Mouse (Mus musculus): ENCODE measurements around the gene Ros1. TPM values are rescaled to one million over a fixed set of nuclear protein-coding genes. Genes with fewer than 3 reads are reported as not detected.
A peak's percentile ranks its signal among the peaks of the same experiment; 100 is the strongest.

Gene Ros1
- polyA plus RNA-seq, 1 experiment from 2014 or later: not detected

GRCm38 (mm10) chr10:52128874-52129412, 66.1 kb downstream of the Ros1 start:
- Histone ChIP-seq H3K36me3 (replicated peaks) (no peaks in the 10 kb centered on the region), H3K4me2 (no peak overlapping the region), H3K4me1 (no peaks in the 10 kb centered on the region), H3K9ac (no peak overlapping the region), H3K4me3 (replicated peaks) (no peak overlapping the region), H3K27ac (no peak overlapping the region), H3K27me3 (no peaks in the 10 kb centered on the region), H3K9me3 (no peaks in the 10 kb centered on the region)
- no peak for ATAC-seq (ENCODE audit: low FRiP score)
- 56% methylated on average over 5 of the region's 5 CpGs for WGBS

DNA sequence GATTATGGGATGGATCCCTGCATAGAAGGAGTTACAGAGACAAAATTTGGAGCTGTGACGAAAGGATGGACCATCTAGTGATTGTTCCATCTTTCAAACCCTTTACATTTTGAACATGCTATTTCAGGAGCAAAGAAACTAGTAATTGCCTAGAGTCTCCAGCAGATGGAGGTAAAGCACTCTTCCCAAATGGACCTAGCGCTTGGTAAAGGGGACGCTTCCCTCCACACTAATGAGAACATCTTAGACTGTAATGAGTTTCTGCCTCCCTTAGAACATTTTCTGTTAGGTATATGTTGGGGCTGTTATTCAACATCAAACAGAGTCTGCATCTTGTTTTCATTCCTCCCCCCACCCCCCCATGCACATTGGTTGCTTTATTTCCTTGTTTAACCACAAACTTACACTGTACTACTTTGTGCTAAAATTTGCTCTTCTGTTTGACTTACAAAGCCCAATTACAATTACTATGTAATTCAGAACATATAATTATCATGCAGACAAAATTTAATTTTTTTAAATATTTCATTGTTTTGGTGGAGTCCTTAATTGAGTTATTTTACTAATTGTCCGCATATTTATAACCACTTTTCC, 88.8 kb downstream of the Ros1 start:
- H3K4me3 ChIP-seq (replicated peaks): no peak overlapping the region
- no peak overlapping the region for H3K4me2 ChIP-seq
- H3K36me3 ChIP-seq (replicated peaks): no peaks in the 10 kb centered on the region
- peak; percentile 81; the same call in 1 of the 2 replicates for ATAC-seq (ENCODE audit: low FRiP score)
- H3K4me1 ChIP-seq: no peaks in the 10 kb centered on the region
- 43% methylated on average over 4 of the region's 4 CpGs for WGBS
- no peak overlapping the region for H3K27ac ChIP-seq
- no peaks in the 10 kb centered on the region for H3K9me3 ChIP-seq
- H3K27me3 ChIP-seq: no peaks in the 10 kb centered on the region
- H3K9ac ChIP-seq: no peak overlapping the region

- ATAC-seq (ENCODE audit: low FRiP score): no peak
- no peak overlapping the region for H3K27ac ChIP-seq
- H3K27me3 ChIP-seq: no peaks in the 10 kb centered on the region
- no peak overlapping the region for H3K4me3 ChIP-seq (replicated peaks)
- no peak overlapping the region for H3K4me2 ChIP-seq
- H3K9ac ChIP-seq: no peak overlapping the region
- 61% methylated on average over 1 of the region's 1 CpGs for WGBS
- H3K36me3 ChIP-seq (replicated peaks): no peaks in the 10 kb centered on the region
- no peaks in the 10 kb centered on the region for H3K9me3 ChIP-seq
- H3K4me1 ChIP-seq: no peaks in the 10 kb centered on the region
These were observed 93.8 kb downstream of the Ros1 start for GRCm38 (mm10) chr10:52101273-52101672.

GRCm38 (mm10) chr10:52092181-52092580, 102.9 kb downstream of the Ros1 start:
- Histone ChIP-seq H3K27me3 (no peaks in the 10 kb centered on the region), H3K27ac (no peak overlapping the region), H3K36me3 (replicated peaks) (no peaks in the 10 kb centered on the region), H3K4me1 (no peaks in the 10 kb centered on the region), H3K4me3 (replicated peaks) (no peak overlapping the region), H3K9ac (no peak overlapping the region), H3K4me2 (no peak overlapping the region), H3K9me3 (no peaks in the 10 kb centered on the region)
- no peak for ATAC-seq (ENCODE audit: low FRiP score)
- 91% methylated on average over 4 of the region's 4 CpGs for WGBS

DNA sequence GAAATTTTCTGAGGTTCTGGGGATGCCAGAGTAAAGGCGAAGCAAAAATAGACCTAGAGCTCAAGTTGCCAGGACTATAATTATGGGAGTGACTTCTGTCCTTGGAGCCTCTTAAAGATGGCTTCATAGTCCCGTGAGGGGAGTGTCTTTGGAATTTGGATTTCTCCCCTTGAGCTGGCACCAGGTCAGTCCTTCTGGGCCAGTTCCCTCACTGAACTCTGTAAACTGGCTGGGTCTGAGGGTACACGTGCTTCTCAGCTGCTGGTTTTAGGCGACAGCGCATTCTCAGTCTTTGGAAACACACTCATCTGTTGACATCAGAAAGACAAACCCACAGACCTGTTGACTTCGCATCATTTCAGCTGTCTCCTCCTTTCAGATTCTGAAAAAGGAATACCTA, 108.4 kb downstream of the Ros1 start:
- no peak overlapping the region for H3K4me2 ChIP-seq
- H3K4me1 ChIP-seq: no peaks in the 10 kb centered on the region
- H3K27ac ChIP-seq: no peak overlapping the region
- no peak overlapping the region for H3K9ac ChIP-seq
- H3K4me3 ChIP-seq (replicated peaks): no peak overlapping the region
- no peaks in the 10 kb centered on the region for H3K27me3 ChIP-seq
- no peaks in the 10 kb centered on the region for H3K36me3 ChIP-seq (replicated peaks)
- no peak for ATAC-seq (ENCODE audit: low FRiP score)
- 90% methylated on average over 6 of the region's 6 CpGs for WGBS
- no peaks in the 10 kb centered on the region for H3K9me3 ChIP-seq

DNA sequence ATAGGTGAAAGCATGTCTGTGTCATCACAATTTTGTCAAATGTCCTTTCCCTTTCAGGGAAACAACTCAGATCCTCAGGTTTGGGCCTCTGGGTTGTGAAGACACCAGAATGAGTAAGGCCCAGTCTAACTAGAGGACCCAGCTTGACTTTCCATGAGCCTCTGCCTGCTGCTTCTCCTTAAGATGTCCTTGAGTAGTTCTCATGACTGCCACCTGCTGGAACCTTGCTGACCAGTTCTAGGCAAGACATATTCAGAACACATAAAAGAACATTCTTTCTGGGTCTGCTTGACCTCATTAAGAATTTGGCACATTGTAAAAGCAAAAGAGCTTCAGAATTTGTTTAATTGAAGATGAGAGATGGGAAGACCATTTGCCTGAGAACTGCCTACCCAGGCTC, 122.6 kb downstream of the Ros1 start:
- Histone ChIP-seq H3K4me2 (no peak overlapping the region), H3K27me3 (no peaks in the 10 kb centered on the region), H3K4me3 (replicated peaks) (no peak overlapping the region), H3K4me1 (no peaks in the 10 kb centered on the region), H3K9me3 (no peaks in the 10 kb centered on the region), H3K27ac (no peak overlapping the region), H3K9ac (no peak overlapping the region), H3K36me3 (replicated peaks) (no peaks in the 10 kb centered on the region)
- ATAC-seq (ENCODE audit: low FRiP score): 0 out of 2 replicates have a peak, but pooled peaks have one; percentile 74

GRCm38 (mm10) chr10:52048287-52048686, 146.8 kb downstream of the Ros1 start:
- no peaks in the 10 kb centered on the region for H3K36me3 ChIP-seq (replicated peaks)
- no peaks in the 10 kb centered on the region for H3K4me1 ChIP-seq
- no peaks in the 10 kb centered on the region for H3K9me3 ChIP-seq
- WGBS: 77% methylated on average over 3 of the region's 3 CpGs
- H3K27me3 ChIP-seq: no peaks in the 10 kb centered on the region
- no peak overlapping the region for H3K4me3 ChIP-seq (replicated peaks)
- no peak overlapping the region for H3K9ac ChIP-seq
- no peak overlapping the region for H3K4me2 ChIP-seq
- no peak for ATAC-seq (ENCODE audit: low FRiP score)
- no peak overlapping the region for H3K27ac ChIP-seq

- peak; percentile 58; the same call in 1 of the 2 replicates for ATAC-seq (ENCODE audit: low FRiP score)
- H3K27ac ChIP-seq: no peak overlapping the region
- no peaks in the 10 kb centered on the region for H3K4me1 ChIP-seq
- 61% methylated on average over 5 of the region's 5 CpGs for WGBS
- H3K4me3 ChIP-seq (replicated peaks): no peak overlapping the region
- no peaks in the 10 kb centered on the region for H3K9me3 ChIP-seq
- H3K4me2 ChIP-seq: no peak overlapping the region
- no peaks in the 10 kb centered on the region for H3K36me3 ChIP-seq (replicated peaks)
- no peak overlapping the region for H3K9ac ChIP-seq
- no peaks in the 10 kb centered on the region for H3K27me3 ChIP-seq
These were observed 152.0 kb downstream of the Ros1 start for GRCm38 (mm10) chr10:52043086-52043485.

- Histone ChIP-seq H3K27me3 (no peaks in the 10 kb centered on the region), H3K9ac (no peak overlapping the region), H3K36me3 (replicated peaks) (no peaks in the 10 kb centered on the region), H3K27ac (no peak overlapping the region), H3K4me1 (no peaks in the 10 kb centered on the region), H3K9me3 (no peaks in the 10 kb centered on the region), H3K4me2 (no peak overlapping the region), H3K4me3 (replicated peaks) (no peak overlapping the region)
- WGBS: 75% methylated on average over 1 of the region's 1 CpGs
- no peak for ATAC-seq (ENCODE audit: low FRiP score)
These were observed 155.7 kb downstream of the Ros1 start for GRCm38 (mm10) chr10:52039392-52039791.

- H3K27ac ChIP-seq: no peak overlapping the region
- no peaks in the 10 kb centered on the region for H3K9me3 ChIP-seq
- no peak for ATAC-seq (ENCODE audit: low FRiP score)
- no peak overlapping the region for H3K4me3 ChIP-seq (replicated peaks)
- H3K4me1 ChIP-seq: no peaks in the 10 kb centered on the region
- H3K9ac ChIP-seq: no peak overlapping the region
- H3K4me2 ChIP-seq: no peak overlapping the region
- H3K36me3 ChIP-seq (replicated peaks): no peaks in the 10 kb centered on the region
- peaks cover 37% of the 10 kb centered on the region for H3K27me3 ChIP-seq
These were observed 161.3 kb downstream of the Ros1 start for GRCm38 (mm10) chr10:52033729-52034128.

DNA sequence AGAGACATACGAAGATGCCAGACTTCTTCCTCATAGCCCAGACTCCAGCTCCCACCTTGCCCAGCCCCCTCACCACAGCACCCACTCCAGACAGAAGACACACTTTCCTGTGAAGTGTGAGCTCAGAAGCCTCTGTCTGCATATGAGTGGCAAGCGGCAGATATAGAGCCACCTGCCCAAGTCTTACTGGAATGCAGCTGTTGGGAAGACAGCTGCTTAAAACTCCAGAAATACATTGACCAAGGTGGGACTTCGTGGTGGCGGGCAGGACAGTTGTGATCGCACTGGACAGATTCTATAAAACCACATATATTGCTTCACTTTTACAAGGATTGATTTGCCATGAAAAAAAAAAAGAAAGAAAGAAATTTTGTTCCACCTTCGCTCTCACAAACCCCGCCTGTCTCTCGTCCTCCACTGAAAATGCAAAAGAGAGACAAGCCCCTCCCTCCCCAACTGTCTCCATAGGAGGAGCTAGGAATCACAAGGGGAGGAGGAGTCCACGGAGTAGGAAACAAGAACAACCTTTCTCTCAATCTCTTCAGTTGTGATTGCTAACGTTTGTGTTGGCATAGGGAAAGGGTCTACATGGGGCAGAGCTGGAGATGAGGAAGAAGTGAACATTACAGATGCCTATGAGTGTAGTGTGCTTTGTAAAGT, 165.5 kb downstream of the Ros1 start:
- H3K27me3 ChIP-seq: peaks cover 77% of the 10 kb centered on the region
- H3K4me3 ChIP-seq (replicated peaks): no peak overlapping the region
- no peak overlapping the region for H3K27ac ChIP-seq
- H3K9me3 ChIP-seq: no peaks in the 10 kb centered on the region
- 2% methylated on average over 10 of the region's 10 CpGs for WGBS
- ATAC-seq (ENCODE audit: low FRiP score): no peak
- H3K4me1 ChIP-seq: peaks cover 12% of the 10 kb centered on the region
- no peaks in the 10 kb centered on the region for H3K36me3 ChIP-seq (replicated peaks)
- H3K9ac ChIP-seq: no peak overlapping the region
- no peak overlapping the region for H3K4me2 ChIP-seq

GRCm38 (mm10) chr10:52028561-52029370, 166.3 kb downstream of the Ros1 start:
- 3% methylated on average over 11 of the region's 11 CpGs for WGBS
- no peak for ATAC-seq (ENCODE audit: low FRiP score)

More at GRCm38 (mm10) chr10:52028561-52029370, 166.3 kb downstream of the Ros1 start:
- no peak overlapping the region for H3K4me3 ChIP-seq (replicated peaks)
- H3K9me3 ChIP-seq: no peaks in the 10 kb centered on the region
- no peak overlapping the region for H3K27ac ChIP-seq
- no peak overlapping the region for H3K9ac ChIP-seq
- H3K36me3 ChIP-seq (replicated peaks): no peaks in the 10 kb centered on the region
- peaks cover 85% of the 10 kb centered on the region for H3K27me3 ChIP-seq
- no peak overlapping the region for H3K4me2 ChIP-seq
- H3K4me1 ChIP-seq: peaks cover 12% of the 10 kb centered on the region
